In the genomic region with DNA sequence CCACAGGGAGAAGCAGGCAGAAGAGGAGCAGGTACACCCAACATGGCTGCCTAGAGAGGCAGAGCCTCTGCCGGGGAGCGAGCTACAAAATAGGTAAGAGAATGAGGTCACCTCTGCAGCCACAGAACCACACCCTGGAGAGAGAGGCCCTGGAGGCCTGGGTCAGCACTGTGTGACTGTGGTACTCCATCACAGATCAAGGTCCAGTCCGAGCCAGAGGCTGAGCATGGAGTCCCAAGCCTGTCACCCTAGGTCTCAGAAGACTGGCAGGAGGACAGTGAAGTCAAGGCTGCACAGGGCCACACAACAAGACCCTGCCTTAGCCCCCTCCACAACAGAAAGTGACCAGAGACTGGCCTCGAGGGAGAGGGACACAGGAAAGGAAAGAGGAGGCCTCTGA, we compare ENCODE assay signal across 23 mouse cellular contexts.
DNase-seq lines count a peak whose midpoint lies in the region; ATAC-seq and TF ChIP-seq lines count a peak whose summit lies in the region.
"Had no signal": no experiment of that assay in that cellular context is flagged by ENCODE, and none has a peak within 500 bp of the region (broad histone marks: within the 10 kb centered on the region; RNA-seq: fewer than 3 reads in every experiment).

No protein-coding gene starts in this region.

- ATAC-seq in hindbrain, embryonic 13.5 days (ENCODE audit: low FRiP score): peak; percentile 47; the same call in 1 of the 2 replicates
- ATAC-seq in hindbrain, embryonic 12.5 days (ENCODE audit: low FRiP score): no peak
- ATAC-seq in intestine, postnatal 0 days: peak; percentile 53; the same call in 1 of the 2 replicates
- ATAC-seq in intestine, embryonic 15.5 days: no peak
- ATAC-seq in midbrain, postnatal 0 days (ENCODE audit: low FRiP score): 0 out of 2 replicates have a peak, but pooled peaks have one; percentile 35
- no peak for ATAC-seq in midbrain, embryonic 15.5 days (replicated peaks)
- ATAC-seq: CD4-positive, CD25-positive, alpha-beta regulatory T cell, adult 4 months; forebrain, embryonic 13.5 days; intestine, embryonic 16.5 days had no signal

- no peak overlapping the region for H3K4me2 ChIP-seq in hindbrain, embryonic 13.5 days
- no peak overlapping the region for H3K4me2 ChIP-seq in hindbrain, embryonic 12.5 days (replicated peaks)
- H3K4me2 ChIP-seq in intestine, postnatal 0 days (replicated peaks; ENCODE audit: low read depth): no peak overlapping the region
- no peak overlapping the region for H3K4me2 ChIP-seq in intestine, embryonic 15.5 days (replicated peaks)
- no peak overlapping the region for H3K4me2 ChIP-seq in midbrain, postnatal 0 days (ENCODE audit: low read depth, low read length, poor library complexity, severe bottlenecking)
- H3K4me2 ChIP-seq in midbrain, embryonic 15.5 days: no peak overlapping the region
- H3K4me2 ChIP-seq: forebrain, embryonic 13.5 days; heart, embryonic 12.5 days; heart, embryonic 15.5 days had no signal

- 0 out of 2 replicates have a peak overlapping the region, but pooled peaks have one; percentile 12 for H3K27ac ChIP-seq in hindbrain, embryonic 13.5 days
- H3K27ac ChIP-seq in hindbrain, embryonic 12.5 days: no peak overlapping the region
- H3K27ac ChIP-seq in intestine, postnatal 0 days (ENCODE audit: low read depth, low read length): no peak overlapping the region
- no peak overlapping the region for H3K27ac ChIP-seq in intestine, embryonic 15.5 days
- H3K27ac ChIP-seq in midbrain, postnatal 0 days (ENCODE audit: low read depth, low read length): no peak overlapping the region
- no peak overlapping the region for H3K27ac ChIP-seq in midbrain, embryonic 15.5 days
- H3K27ac ChIP-seq: forebrain, embryonic 10.5 days; forebrain, embryonic 13.5 days; heart, embryonic 15.5 days had no signal

- no peak for TF ChIP-seq CTCF in intestine, postnatal 0 days (IDR thresholded peaks at IDR 0.05; ENCODE audit: low read depth)
- no peak for TF ChIP-seq CTCF in midbrain, postnatal 0 days (IDR thresholded peaks at IDR 0.05)

- H3K4me1 ChIP-seq in hindbrain, embryonic 13.5 days (replicated peaks): peaks cover 29% of the 10 kb centered on the region
- H3K4me1 ChIP-seq in hindbrain, embryonic 12.5 days: peaks cover 29% of the 10 kb centered on the region
- no peaks in the 10 kb centered on the region for H3K4me1 ChIP-seq in intestine, postnatal 0 days (replicated peaks; ENCODE audit: control insufficient read depth, insufficient read depth, low read length)
- H3K4me1 ChIP-seq in intestine, embryonic 15.5 days (replicated peaks): no peaks in the 10 kb centered on the region
- H3K4me1 ChIP-seq in midbrain, postnatal 0 days (ENCODE audit: insufficient read depth, low read length): peaks cover 13% of the 10 kb centered on the region; the same call in 1 of the 2 replicates
- H3K4me1 ChIP-seq in midbrain, embryonic 15.5 days: peaks cover 36% of the 10 kb centered on the region
- H3K4me1 ChIP-seq: heart, embryonic 12.5 days; heart, embryonic 15.5 days had no signal

- no peak overlapping the region for H3K4me3 ChIP-seq in hindbrain, embryonic 13.5 days
- H3K4me3 ChIP-seq in hindbrain, embryonic 12.5 days: no peak overlapping the region
- H3K4me3 ChIP-seq in intestine, postnatal 0 days (ENCODE audit: low read depth, low read length): no peak overlapping the region
- no peak overlapping the region for H3K4me3 ChIP-seq in intestine, embryonic 15.5 days (replicated peaks)
- H3K4me3 ChIP-seq in midbrain, postnatal 0 days (ENCODE audit: low read depth, low read length): no peak overlapping the region
- no peak overlapping the region for H3K4me3 ChIP-seq in midbrain, embryonic 15.5 days
- H3K4me3 ChIP-seq: forebrain, embryonic 10.5 days; forebrain, embryonic 13.5 days; heart, embryonic 12.5 days; heart, embryonic 15.5 days; hindbrain, embryonic 10.5 days had no signal

- H3K9me3 ChIP-seq in hindbrain, embryonic 13.5 days: no peaks in the 10 kb centered on the region
- no peaks in the 10 kb centered on the region for H3K9me3 ChIP-seq in hindbrain, embryonic 12.5 days (replicated peaks)
- no peaks in the 10 kb centered on the region for H3K9me3 ChIP-seq in intestine, postnatal 0 days (ENCODE audit: control insufficient read depth)
- no peaks in the 10 kb centered on the region for H3K9me3 ChIP-seq in intestine, embryonic 15.5 days
- no peaks in the 10 kb centered on the region for H3K9me3 ChIP-seq in midbrain, postnatal 0 days (ENCODE audit: low read length)
- no peaks in the 10 kb centered on the region for H3K9me3 ChIP-seq in midbrain, embryonic 15.5 days
- H3K9me3 ChIP-seq: forebrain, embryonic 10.5 days; forebrain, embryonic 13.5 days; heart, embryonic 12.5 days; heart, embryonic 15.5 days; hindbrain, embryonic 10.5 days had no signal

- no peak overlapping the region for H3K9ac ChIP-seq in hindbrain, embryonic 13.5 days
- no peak overlapping the region for H3K9ac ChIP-seq in hindbrain, embryonic 12.5 days
- no peak overlapping the region for H3K9ac ChIP-seq in intestine, postnatal 0 days (ENCODE audit: low read depth, low read length)
- H3K9ac ChIP-seq in intestine, embryonic 15.5 days: no peak overlapping the region
- H3K9ac ChIP-seq in midbrain, postnatal 0 days (replicated peaks; ENCODE audit: low read length, poor library complexity, severe bottlenecking): no peak overlapping the region
- H3K9ac ChIP-seq in midbrain, embryonic 15.5 days: no peak overlapping the region
- H3K9ac ChIP-seq: forebrain, embryonic 13.5 days; heart, embryonic 12.5 days; heart, embryonic 15.5 days had no signal

- H3K36me3 ChIP-seq in hindbrain, embryonic 13.5 days: no peaks in the 10 kb centered on the region
- H3K36me3 ChIP-seq in hindbrain, embryonic 12.5 days: no peaks in the 10 kb centered on the region
- no peaks in the 10 kb centered on the region for H3K36me3 ChIP-seq in intestine, postnatal 0 days (ENCODE audit: control insufficient read depth, insufficient read depth)
- no peaks in the 10 kb centered on the region for H3K36me3 ChIP-seq in intestine, embryonic 15.5 days
- H3K36me3 ChIP-seq in midbrain, postnatal 0 days (ENCODE audit: insufficient read depth, low read length): no peaks in the 10 kb centered on the region
- H3K36me3 ChIP-seq in midbrain, embryonic 15.5 days (replicated peaks): no peaks in the 10 kb centered on the region
- H3K36me3 ChIP-seq: forebrain, embryonic 10.5 days; heart, embryonic 12.5 days; heart, embryonic 15.5 days; hindbrain, embryonic 10.5 days had no signal

- H3K27me3 ChIP-seq in hindbrain, embryonic 13.5 days: no peaks in the 10 kb centered on the region
- H3K27me3 ChIP-seq in hindbrain, embryonic 12.5 days: peaks cover 7% of the 10 kb centered on the region; the same call in 1 of the 2 replicates
- H3K27me3 ChIP-seq in intestine, postnatal 0 days (replicated peaks; ENCODE audit: control insufficient read depth, insufficient read depth, low read length): no peaks in the 10 kb centered on the region
- no peaks in the 10 kb centered on the region for H3K27me3 ChIP-seq in intestine, embryonic 15.5 days (replicated peaks)
- no peaks in the 10 kb centered on the region for H3K27me3 ChIP-seq in midbrain, postnatal 0 days (ENCODE audit: insufficient read depth, low read length)
- no peaks in the 10 kb centered on the region for H3K27me3 ChIP-seq in midbrain, embryonic 15.5 days (replicated peaks)
- H3K27me3 ChIP-seq: heart, embryonic 15.5 days had no signal

- DNase-seq in midbrain, postnatal 0 days (ENCODE audit: low spot score): no peak
- DNase-seq: adrenal gland, adult 2 months; adrenal gland, postnatal 14 days; cerebellum, adult 11 months; cerebellum, adult 2 months; cerebellum, adult 9-11 months; cerebellum, postnatal 25 days; gastrocnemius, postnatal 25 days; heart, adult 18-20 months; heart, postnatal 10 days; heart, postnatal 36 days had no signal

- WGBS in hindbrain, embryonic 13.5 days: 86% methylated on average over 4 of the region's 4 CpGs
- WGBS in hindbrain, embryonic 12.5 days: 75% methylated on average over 4 of the region's 4 CpGs
- WGBS in intestine, postnatal 0 days: 64% methylated on average over 4 of the region's 4 CpGs
- WGBS in intestine, embryonic 15.5 days: 75% methylated on average over 4 of the region's 4 CpGs
- WGBS in midbrain, postnatal 0 days: 89% methylated on average over 4 of the region's 4 CpGs
- 90% methylated on average over 4 of the region's 4 CpGs for WGBS in midbrain, embryonic 15.5 days

Comparison
In these comparisons a context has a peak if more than half of its experiments do, and no peak if none do; other contexts are left out.
1. ATAC-seq: peak in hindbrain, embryonic 13.5 days (single experiment), intestine, postnatal 0 days (single experiment) and midbrain, postnatal 0 days (single experiment); none in hindbrain, embryonic 12.5 days (single experiment), intestine, embryonic 15.5 days (single experiment) and midbrain, embryonic 15.5 days (single experiment).